Mouse (Mus musculus) embryonic facial prominence, embryonic 11.5 days (tissue): Measurements from ENCODE around the gene Tmem80. TPM values are rescaled to one million over a fixed set of nuclear protein-coding genes. Genes with fewer than 3 reads are reported as not detected.

ENCODE experiments used
- ATAC-seq: fragments of 200-750 bp; cut with Nextera tagmentation; replicated peaks from 2 replicates; pipeline ENCODE4 v1.8.0; 2017; ENCODE audit warnings: low read depth; ENCODE audit not compliant: insufficient number of reproducible peaks, low FRiP score, low TSS enrichment
- DNase-seq: peaks from one replicate; pipeline ENCODE4 v3.0.0-alpha.2; 2015; ENCODE audit warnings: low spot score
- H3K27ac ChIP-seq: fragments of 300-500 bp; sonication (generic); replicated peaks from 2 replicates; pipeline ENCODE4 v1.5.1; 2014; ENCODE audit warnings: mild to moderate bottlenecking, low read depth, low read length, control low read depth
- H3K27me3 ChIP-seq: fragments of 300-500 bp; sonication (generic); 2 replicates; pipeline ENCODE4 v1.6.1; 2014; ENCODE audit warnings: mild to moderate bottlenecking, low read length, moderate library complexity, mixed read lengths; ENCODE audit not compliant: control insufficient read depth, insufficient read depth
- H3K36me3 ChIP-seq: fragments of 300-500 bp; sonication (generic); replicated peaks from 2 replicates; pipeline ENCODE4 v1.6.1; 2014; ENCODE audit warnings: low read depth, mild to moderate bottlenecking, low read length, moderate library complexity, mixed read lengths; ENCODE audit not compliant: control insufficient read depth, insufficient read depth
- H3K4me1 ChIP-seq: fragments of 300-500 bp; sonication (generic); 2 replicates; pipeline ENCODE4 v1.6.1; 2014; ENCODE audit warnings: low read length, mixed read lengths; ENCODE audit not compliant: control insufficient read depth, insufficient read depth
- H3K4me2 ChIP-seq: fragments of 300-500 bp; sonication (generic); 2 replicates; pipeline ENCODE4 v1.6.1; 2014; ENCODE audit warnings: low read depth, mild to moderate bottlenecking, control low read depth, low read length, moderate library complexity
- H3K4me3 ChIP-seq: fragments of 300-500 bp; sonication (generic); 2 replicates; pipeline ENCODE4 v1.5.1; 2014; ENCODE audit warnings: low read depth, low read length, control low read depth
- H3K9ac ChIP-seq: fragments of 300-500 bp; sonication (generic); replicated peaks from 2 replicates; pipeline ENCODE4 v1.6.1; 2014; ENCODE audit warnings: mild to moderate bottlenecking, control low read depth, low read length
- H3K9me3 ChIP-seq: fragments of 300-500 bp; sonication (generic); replicated peaks from 2 replicates; pipeline ENCODE4 v1.6.1; 2016; ENCODE audit warnings: mild to moderate bottlenecking, low read length, inconsistent platforms, mixed read lengths; ENCODE audit not compliant: control insufficient read depth
- WGBS: fragments of 180-500 bp; shearing (Covaris S2); extraction: QIAGEN DNeasy Blood & Tissue Kit; methylation state at CpG from one replicate; pipeline ENCODE4 v1.1.7; 2014; 5-methylcytosine and 5-hydroxymethylcytosine counted together
- polyA plus RNA-seq: library from polyadenylated mRNA; unstranded; fragments of >200 nt; fragmentation: Nextera tagmentation; extraction: Ambion mirVana; gene quantifications from 2 replicates; pipeline ENCODE4 v1.2.1, GENCODE M21; 2014

Tmem80 gene
- polyA plus RNA-seq, 1 experiment from 2014 or later, result 26.6 TPM

DNA sequence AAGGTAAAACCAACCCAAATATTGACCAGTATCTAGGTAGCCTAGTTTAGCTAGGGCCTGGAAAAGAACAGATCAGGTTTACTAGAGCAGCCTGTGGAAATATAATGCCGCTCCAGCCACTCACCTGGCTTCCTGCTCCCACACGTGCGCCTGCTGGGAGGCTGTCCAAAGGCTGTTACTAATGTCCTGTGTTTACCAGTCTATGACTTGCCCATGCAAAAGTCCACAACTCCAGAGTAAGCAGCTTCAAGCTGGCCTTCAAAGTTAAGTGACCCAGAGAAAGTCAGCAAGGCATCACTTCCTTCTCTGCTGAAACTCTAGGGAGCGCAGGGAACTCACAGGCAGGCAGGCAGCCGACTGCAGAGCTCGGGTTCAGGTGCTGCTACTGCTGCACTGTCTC, 4.5 kb downstream of the Tmem80 start:
- H3K4me2 ChIP-seq, result no peak overlapping the region
- DNase-seq (no peak), ATAC-seq (no peak)
- no peak overlapping the region for H3K4me3 ChIP-seq
- peaks cover 3% of the 10 kb centered on the region; the same call in 1 of the 2 replicates for H3K4me1 ChIP-seq
- no peak overlapping the region for H3K9ac ChIP-seq
- no peak overlapping the region for H3K27ac ChIP-seq
- peaks cover 4% of the 10 kb centered on the region; the same call in 1 of the 2 replicates for H3K36me3 ChIP-seq
- WGBS, result 82% methylated on average over 6 of the region's 6 CpGs
- no peaks in the 10 kb centered on the region for H3K27me3 ChIP-seq
- H3K9me3 ChIP-seq, result no peaks in the 10 kb centered on the region

DNA sequence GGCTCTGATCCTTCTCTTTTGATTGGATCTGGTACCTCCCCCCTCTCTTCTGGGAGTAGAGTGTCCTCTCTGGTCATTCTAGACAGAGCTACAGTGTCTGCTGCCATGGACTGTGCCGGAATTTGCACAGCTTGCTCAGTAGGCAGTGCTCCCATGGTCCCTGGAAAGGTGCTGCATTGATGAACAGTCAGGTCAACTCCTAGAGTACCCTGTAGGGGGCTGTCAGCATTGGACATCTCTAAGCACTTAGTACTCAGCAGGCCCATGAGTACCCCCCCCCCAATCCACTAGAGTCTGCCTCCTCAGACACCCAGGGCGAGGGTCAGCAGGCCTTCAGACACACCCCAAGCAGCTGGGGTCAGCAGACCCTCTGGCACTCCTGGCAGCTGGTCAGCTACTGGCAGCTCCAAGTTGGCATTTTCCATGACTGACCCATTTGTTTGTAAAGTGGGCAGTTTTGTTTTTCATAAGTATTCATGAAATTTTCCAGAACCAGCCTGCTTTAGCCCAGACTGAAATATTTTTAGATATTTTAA, 7.6 kb downstream of the Tmem80 start:
- no peak for DNase-seq

GRCm38 (mm10) chr7:141335682-141336081, 8.1 kb downstream of the Tmem80 start:
- H3K9ac ChIP-seq, result no peak overlapping the region
- H3K27ac ChIP-seq, result no peak overlapping the region
- H3K4me2 ChIP-seq, result no peak overlapping the region
- H3K4me1 ChIP-seq, result no peaks in the 10 kb centered on the region; the same call in 1 of the 2 replicates
- H3K27me3 ChIP-seq, result no peaks in the 10 kb centered on the region
- H3K4me3 ChIP-seq, result no peak overlapping the region
- ATAC-seq, result no peak
- H3K36me3 ChIP-seq, result peaks cover 4% of the 10 kb centered on the region; the same call in 1 of the 2 replicates
- no peaks in the 10 kb centered on the region for H3K9me3 ChIP-seq
- DNase-seq, result no peak
- WGBS, result 92% methylated on average over 4 of the region's 4 CpGs

More for the DNA sequence above, 7.6 kb downstream of the Tmem80 start:
- Histone ChIP-seq H3K4me2 (no peak overlapping the region), H3K9me3 (no peaks in the 10 kb centered on the region), H3K4me1 (no peaks in the 10 kb centered on the region; the same call in 1 of the 2 replicates), H3K27ac (no peak overlapping the region), H3K9ac (no peak overlapping the region), H3K27me3 (no peaks in the 10 kb centered on the region), H3K36me3 (peaks cover 4% of the 10 kb centered on the region; the same call in 1 of the 2 replicates), H3K4me3 (no peak overlapping the region)
- no peak for ATAC-seq
- WGBS, result 78% methylated on average over 2 of the region's 2 CpGs

DNA sequence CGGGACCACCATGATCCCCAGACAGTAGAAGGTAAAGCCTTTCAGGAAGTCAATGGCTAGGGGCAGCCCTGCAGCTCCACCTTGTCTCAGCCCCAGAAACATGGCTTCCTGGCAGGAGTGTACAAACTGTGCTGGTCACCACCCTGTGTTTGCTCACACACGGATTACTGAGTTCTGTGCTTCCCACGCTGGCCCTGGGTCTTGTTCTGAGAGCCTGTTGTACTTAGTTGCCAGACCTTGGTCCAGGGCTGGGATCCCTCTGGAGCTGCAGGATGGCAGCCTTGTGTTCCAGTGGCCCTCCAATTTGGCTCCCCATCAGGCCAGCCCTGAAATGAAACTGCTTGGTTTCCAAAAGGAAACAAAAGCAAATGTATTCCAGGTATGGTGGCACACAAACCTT, 8.8 kb downstream of the Tmem80 start:
- Histone ChIP-seq H3K9me3 (no peaks in the 10 kb centered on the region), H3K4me3 (no peak overlapping the region), H3K4me2 (no peak overlapping the region), H3K27ac (no peak overlapping the region), H3K27me3 (no peaks in the 10 kb centered on the region), H3K9ac (no peak overlapping the region), H3K36me3 (peaks cover 4% of the 10 kb centered on the region; the same call in 1 of the 2 replicates), H3K4me1 (no peaks in the 10 kb centered on the region; the same call in 1 of the 2 replicates)
- DNase-seq, result no peak
- WGBS, result 80% methylated on average over 3 of the region's 3 CpGs
- ATAC-seq, result no peak

DNA sequence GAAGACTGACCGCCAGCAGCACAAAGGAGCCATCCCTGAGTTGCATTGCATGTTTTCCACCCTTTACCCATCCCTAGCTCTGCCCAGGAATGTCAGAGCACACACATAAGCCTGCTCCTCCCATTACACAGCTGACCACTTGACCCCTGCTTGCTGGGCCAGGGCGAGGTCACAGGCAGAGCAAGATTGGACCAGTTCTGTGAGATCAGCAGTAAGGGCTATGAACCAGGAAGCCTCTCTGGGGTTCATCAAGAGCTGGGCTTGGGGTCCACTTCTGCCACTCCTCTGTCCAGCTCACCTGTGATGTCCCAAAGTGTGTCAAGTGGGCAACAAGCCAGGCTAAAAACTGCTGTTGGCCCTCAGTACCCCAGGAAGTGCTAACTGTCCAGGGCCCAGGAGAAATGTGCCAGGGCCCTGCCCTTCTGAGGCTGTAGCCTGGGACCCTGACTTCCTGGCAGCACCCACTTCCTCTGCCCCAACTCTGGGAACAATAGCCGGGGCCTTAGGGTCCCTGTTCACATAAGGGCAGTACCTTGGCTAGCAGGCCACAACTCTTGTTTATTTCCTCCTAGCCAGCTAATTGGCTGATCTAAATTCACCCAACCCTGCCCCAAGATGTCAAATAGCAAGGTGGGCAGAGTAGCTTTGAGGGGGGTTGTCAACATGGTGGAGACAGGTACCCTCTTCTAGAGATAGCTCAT, 10.3 kb downstream of the Tmem80 start:
- no peak for DNase-seq
- peak; percentile 16; the same call in 1 of the 2 replicates for ATAC-seq
- Histone ChIP-seq H3K27ac (no peak overlapping the region), H3K9me3 (no peaks in the 10 kb centered on the region), H3K9ac (no peak overlapping the region), H3K4me2 (no peak overlapping the region), H3K4me3 (no peak overlapping the region), H3K36me3 (peaks cover 4% of the 10 kb centered on the region; the same call in 1 of the 2 replicates), H3K27me3 (no peaks in the 10 kb centered on the region), H3K4me1 (no peaks in the 10 kb centered on the region; the same call in 1 of the 2 replicates)
- 76% methylated on average over 3 of the region's 3 CpGs for WGBS

DNA sequence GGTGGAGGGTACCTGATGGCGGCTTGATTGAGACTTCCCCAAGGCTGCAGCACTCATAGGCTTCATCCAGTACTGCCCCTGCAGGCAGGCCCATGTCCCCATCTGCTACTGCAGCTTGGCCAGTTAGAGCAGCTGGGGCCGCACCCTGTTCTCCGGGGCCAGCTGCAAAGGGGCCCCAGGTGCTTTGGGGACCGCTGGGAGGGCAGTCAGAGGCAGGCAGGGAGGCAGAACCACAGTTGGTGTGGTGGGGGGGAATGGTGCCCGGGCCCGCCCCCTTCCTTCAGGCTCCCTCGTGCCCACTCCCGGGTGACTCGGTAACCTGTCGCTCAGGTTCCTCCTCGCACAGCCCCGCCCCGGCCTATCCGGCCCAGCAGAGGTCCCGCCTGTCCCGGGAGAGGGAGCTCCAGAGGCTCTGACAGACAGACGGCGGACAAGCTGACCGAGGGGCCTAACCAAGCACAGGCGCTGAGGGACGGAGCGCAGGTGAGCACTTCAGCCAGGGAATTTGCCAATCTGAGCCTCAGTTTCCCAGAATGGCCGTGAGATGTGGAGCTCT, 11.1 kb downstream of the Tmem80 start, which contains the start of gene Eps8l2:
Eps8l2 (plus strand) TSS at position 305 of the 556 bp plus-strand sequence.
- DNase-seq (peak; percentile 47), ATAC-seq (peak; percentile 54; the same call in 1 of the 2 replicates)
- no peaks in the 10 kb centered on the region; the same call in 1 of the 2 replicates for H3K4me1 ChIP-seq
- H3K27ac ChIP-seq, result no peak within 1 kb of the TSS
- peak within 1 kb of the TSS; percentile 37; the same call in 1 of the 2 replicates for H3K9ac ChIP-seq
- H3K4me3 ChIP-seq, result 0 out of 2 replicates have a peak within 1 kb of the TSS, but pooled peaks have one; percentile 6
- H3K4me2 ChIP-seq, result peak within 1 kb of the TSS; percentile 36
- WGBS, result 5% methylated on average over 23 of the region's 23 CpGs
- H3K9me3 ChIP-seq, result no peaks in the 10 kb centered on the region
- no peaks in the 10 kb centered on the region for H3K27me3 ChIP-seq
- H3K36me3 ChIP-seq, result no peaks in the 10 kb centered on the region

DNA sequence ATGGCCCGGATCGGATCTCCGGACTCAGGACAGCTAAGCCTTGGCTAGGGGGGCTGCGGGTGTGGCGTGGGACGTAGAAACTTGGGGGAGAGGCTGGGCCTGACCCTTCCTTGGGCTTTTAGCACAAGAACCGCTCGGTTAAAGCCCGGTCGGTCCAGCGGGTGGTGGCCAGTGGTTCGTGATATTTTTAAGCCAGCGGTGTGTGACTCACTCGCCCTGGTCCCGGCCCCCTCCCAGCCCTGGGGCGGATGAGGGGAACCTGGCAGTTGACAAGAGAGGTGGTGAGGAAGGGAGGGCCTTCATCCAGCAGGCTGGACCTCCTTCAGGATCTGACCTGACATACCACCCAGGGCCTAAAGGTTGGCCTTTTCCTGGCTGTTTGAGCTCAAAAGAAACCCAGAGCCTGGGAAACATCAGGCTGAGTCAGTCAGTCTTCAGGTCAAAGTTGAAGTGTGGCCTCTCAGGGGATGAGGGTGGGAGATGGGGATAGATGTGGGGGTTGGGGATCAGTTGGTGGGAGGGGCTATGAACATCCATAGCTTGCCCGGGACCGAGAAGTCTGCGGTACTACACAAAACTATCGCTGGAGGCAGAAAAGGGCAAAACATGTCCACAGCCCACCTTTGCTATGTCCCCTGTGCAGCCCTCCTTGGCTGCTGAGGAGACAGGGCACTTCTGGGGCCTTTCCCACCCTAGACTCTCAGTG, 11.8 kb downstream of the Tmem80 start:
- DNase-seq, result no peak
- ATAC-seq, result no peak
- Histone ChIP-seq H3K9me3 (no peaks in the 10 kb centered on the region), H3K4me1 (no peaks in the 10 kb centered on the region; the same call in 1 of the 2 replicates), H3K27ac (no peak overlapping the region), H3K4me2 (peak overlapping the region; percentile 36; the same call in 1 of the 2 replicates), H3K36me3 (no peaks in the 10 kb centered on the region), H3K9ac (peak overlapping the region; percentile 37; the same call in 1 of the 2 replicates), H3K27me3 (no peaks in the 10 kb centered on the region), H3K4me3 (0 out of 2 replicates have a peak overlapping the region, but pooled peaks have one; percentile 6)
- 36% methylated on average over 20 of the region's 20 CpGs for WGBS
